Mouse (Mus musculus): ENCODE data around the gene Tnfrsf1a. TPM values are rescaled to one million over a fixed set of nuclear protein-coding genes. Genes with fewer than 3 reads are reported as not detected.

The Tnfrsf1a gene
- polyA plus RNA-seq (2012; rRNA removed) = 181 and 196 TPM in 2 replicates

DNA sequence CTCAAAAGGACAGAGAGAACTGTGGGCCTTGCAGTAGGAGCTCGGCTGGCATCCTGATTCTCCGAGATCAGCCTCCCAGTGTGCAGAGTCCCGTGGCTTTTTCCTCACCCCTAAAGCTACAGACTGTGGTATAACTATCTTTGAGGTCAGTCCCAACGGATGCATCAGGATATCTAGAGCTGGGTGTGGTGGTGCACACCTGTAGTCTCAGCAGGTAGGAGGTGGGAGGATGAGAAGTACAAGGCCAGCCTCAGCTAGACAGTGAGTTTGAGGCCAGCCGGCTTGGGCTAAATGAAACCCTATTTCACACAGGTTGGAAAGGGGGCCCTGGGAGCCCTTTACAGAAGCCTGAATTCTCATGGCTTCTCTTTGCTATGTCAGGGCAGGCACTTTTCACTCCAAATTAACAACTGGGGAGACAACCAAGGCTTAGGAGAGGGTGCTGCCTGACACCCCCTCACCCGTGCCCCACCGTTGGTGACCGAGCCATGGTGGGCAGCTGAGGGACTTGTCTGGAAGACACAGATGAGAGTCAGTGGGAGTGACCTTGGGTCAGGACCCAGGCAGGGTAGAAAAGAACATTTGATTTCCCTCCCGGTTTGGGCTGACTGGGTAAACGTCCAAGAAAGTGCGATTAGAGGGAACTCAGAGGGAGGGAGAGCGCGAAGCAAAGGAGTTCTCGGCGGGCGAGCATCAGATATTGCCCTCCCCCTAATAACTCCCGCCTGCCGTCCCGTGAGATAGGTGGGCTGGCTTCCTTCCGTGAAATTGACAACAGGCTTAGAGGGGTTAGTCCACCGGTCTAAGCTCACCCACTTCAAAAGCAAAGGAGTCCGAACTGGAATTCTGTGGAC lies at the start of gene Tnfrsf1a:
Tnfrsf1a (plus strand) TSS at position 642 of the 854 bp plus-strand sequence.

DNA sequence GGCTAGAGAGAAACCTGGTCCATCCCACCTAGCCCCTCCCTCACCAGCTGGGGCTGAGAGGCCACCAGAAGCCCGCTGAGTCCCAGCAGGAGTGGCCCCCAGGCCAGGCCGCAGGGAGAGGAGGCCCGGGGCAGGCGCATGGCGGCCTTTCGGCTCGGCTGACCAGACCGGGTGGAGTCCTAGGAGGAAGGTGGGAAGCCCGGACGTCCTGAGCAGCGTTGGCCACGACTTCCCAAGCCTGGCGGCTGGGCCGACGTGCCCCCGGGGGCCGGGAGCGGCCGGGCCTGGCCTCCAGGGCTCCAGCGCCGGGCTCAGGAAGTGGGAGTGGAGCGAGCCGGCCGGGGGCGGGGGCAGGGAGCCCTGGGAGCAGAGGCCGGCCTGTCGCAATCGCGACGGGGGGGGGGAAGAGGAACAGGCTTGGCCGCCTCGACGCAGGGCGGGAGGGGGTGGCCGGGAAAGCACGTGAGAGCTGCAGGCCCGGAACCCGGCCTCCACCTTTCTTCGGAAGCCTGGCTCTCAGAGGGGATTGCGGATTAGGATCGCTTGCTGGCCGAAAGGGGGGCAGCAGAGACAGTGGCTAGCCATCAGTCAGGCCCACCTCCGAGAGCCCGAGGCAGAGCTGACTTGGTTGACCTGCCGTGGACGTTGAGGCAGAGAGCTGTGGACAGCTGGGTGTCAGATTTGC lies 35.5 kb upstream of the Tnfrsf1a start, which contains the start of gene Ltbr:
Ltbr (minus strand) TSS at position 340 of the 685 bp plus-strand sequence.

DNA sequence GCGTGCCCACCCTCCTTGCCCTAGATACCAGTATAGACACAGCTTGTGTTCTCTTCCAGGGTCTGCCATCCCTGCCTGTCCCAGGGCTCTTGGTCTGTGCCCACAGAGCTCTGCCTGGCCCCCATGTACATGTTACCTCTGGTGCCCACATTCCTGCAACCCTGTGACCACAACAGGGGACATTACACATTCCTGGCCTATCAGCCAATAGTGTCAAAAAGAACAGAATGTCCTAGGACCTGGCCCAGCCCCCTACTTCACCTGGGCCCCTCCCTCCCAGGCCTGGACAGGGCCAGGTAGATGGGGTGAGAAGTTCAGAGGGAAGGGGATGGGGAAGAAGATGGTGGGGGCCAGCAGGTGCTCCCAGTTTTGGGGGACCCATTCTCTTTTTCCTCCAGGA lies 28.8 kb upstream of the Tnfrsf1a start, which contains the start of gene Scnn1a:
Scnn1a (plus strand) TSS at position 337 of the 400 bp plus-strand sequence.

DNA sequence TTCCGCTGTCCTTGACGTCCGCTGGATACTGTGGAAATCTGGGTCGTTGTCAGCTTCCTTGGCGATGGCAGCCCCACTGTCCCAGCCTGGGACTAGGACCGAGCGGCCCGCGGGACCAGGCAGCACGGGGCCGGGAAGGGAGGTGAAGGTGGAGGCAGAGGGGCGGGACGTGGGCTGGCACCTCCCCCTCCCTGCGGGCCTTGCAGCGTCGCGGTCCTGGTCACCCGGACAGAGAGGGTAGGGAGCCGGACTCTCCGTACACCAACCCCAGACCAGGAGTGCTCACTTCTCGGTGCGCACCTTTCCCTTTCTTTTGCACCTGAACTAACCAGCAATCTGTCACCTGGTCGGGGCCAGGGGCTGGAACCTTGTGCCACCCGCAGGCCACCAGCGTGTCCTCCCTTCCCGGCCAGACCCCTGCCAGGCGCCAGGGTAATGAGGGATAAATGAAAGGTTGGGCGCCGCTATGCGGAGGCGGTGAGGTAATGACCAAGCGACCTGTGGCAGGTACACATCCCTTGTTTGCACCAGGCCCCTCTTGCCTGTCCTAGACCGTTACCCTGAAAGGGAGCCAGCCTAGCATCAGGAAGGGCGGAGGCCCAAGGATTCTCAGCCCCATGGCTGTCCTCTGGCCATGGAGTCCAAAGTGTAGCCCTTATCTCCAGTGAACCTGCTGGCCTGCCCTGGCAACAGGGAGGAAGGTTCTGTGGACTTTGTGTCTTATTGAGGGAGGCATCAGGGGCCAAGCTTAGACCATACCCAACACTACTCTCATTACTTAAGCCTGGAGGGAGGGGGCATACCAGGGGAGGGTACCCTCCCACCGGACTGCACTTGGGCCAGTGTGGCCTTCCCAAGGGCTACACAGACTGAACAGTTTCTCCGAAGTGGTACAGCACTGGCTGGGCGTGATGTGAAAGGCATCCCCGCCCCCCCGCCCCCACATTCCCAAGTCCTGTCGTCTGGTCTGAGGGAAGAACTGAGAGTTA lies 31.5 kb downstream of the Tnfrsf1a start, which contains the start of gene Plekhg6:
Plekhg6 (minus strand) TSS at position 422 of the 989 bp plus-strand sequence.

Other genes starting within 250 kb of the Tnfrsf1a start
- 20.9 and 24.3 TPM in 2 replicates for gene Nop2, start 217.5 kb upstream of the Tnfrsf1a start, polyA plus RNA-seq (2012; rRNA removed)
- 52.0 and 67.4 TPM in 2 replicates for gene Iffo1, start 204.1 kb upstream of the Tnfrsf1a start, polyA plus RNA-seq (2012; rRNA removed)
- gene Gapdh, start 182.9 kb upstream of the Tnfrsf1a start, polyA plus RNA-seq (2012; rRNA removed) = 2,908 and 2,970 TPM in 2 replicates
- 65.1 and 85.6 TPM in 2 replicates for gene Ncapd2, start 157.7 kb upstream of the Tnfrsf1a start, polyA plus RNA-seq (2012; rRNA removed)
- 49.6 and 65.4 TPM in 2 replicates for gene Mrpl51, start 157.6 kb upstream of the Tnfrsf1a start, polyA plus RNA-seq (2012; rRNA removed)
- 12.0 and 13.6 TPM in 2 replicates for gene Vamp1, start 133.8 kb upstream of the Tnfrsf1a start, polyA plus RNA-seq (2012; rRNA removed)
- 11.3 and 16.8 TPM in 2 replicates for gene Tapbpl, start 117.5 kb upstream of the Tnfrsf1a start, polyA plus RNA-seq (2012; rRNA removed)
- 0.50 and 0.63 TPM in 2 replicates for gene Cd27, start 112.4 kb upstream of the Tnfrsf1a start, polyA plus RNA-seq (2012; rRNA removed)
- gene Tuba3a, start 63.3 kb upstream of the Tnfrsf1a start, polyA plus RNA-seq (2012; rRNA removed) = 6.7 and 7.2 TPM in 2 replicates
- 126 and 139 TPM in 2 replicates for gene Ltbr, start 35.5 kb upstream of the Tnfrsf1a start, polyA plus RNA-seq (2012; rRNA removed)
- gene Scnn1a, start 28.7 kb upstream of the Tnfrsf1a start, polyA plus RNA-seq (2012; rRNA removed) = 3.1 and 4.0 TPM in 2 replicates
- 1.4 and 1.6 TPM in 2 replicates for gene Plekhg6, start 31.4 kb downstream of the Tnfrsf1a start, polyA plus RNA-seq (2012; rRNA removed)
- 135 and 192 TPM in 2 replicates for gene Cd9, start 145.4 kb downstream of the Tnfrsf1a start, polyA plus RNA-seq (2012; rRNA removed)
- gene Vwf, start 197.4 kb downstream of the Tnfrsf1a start, polyA plus RNA-seq (2012; rRNA removed) = 61.8 and 68.9 TPM in 2 replicates